Mouse (Mus musculus) liver, embryonic 14.5 days (tissue): ENCODE measurements around the gene Tmem63b. TPM values are rescaled to one million over a fixed set of nuclear protein-coding genes. Genes with fewer than 3 reads are reported as not detected.
A peak's percentile ranks its signal among the peaks of the same experiment; 100 is the strongest.

Source experiments
- ATAC-seq: fragments of 200-750 bp; cut with Nextera tagmentation; 2 replicates; pipeline ENCODE4 v1.8.0; 2017; ENCODE audit warnings: moderate number of reproducible peaks, mild to moderate bottlenecking, moderate library complexity; ENCODE audit not compliant: insufficient read depth
- DNase-seq, 3 experiments: peaks; one replicate each; pipeline ENCODE4 v3.0.0-alpha.2; 2012 to 2013; ENCODE audit warnings: low read depth in 3 of 3, low spot score in 3 of 3
- H3K27ac ChIP-seq: fragments of 300-500 bp; sonication (generic); 2 replicates; pipeline ENCODE4 v1.5.1; 2014; ENCODE audit warnings: moderate library complexity, mild to moderate bottlenecking, control low read depth, inconsistent platforms
- H3K27me3 ChIP-seq: fragments of 300-500 bp; sonication (generic); 2 replicates; pipeline ENCODE4 v1.6.1; 2014; ENCODE audit warnings: mild to moderate bottlenecking, low read length, moderate library complexity; ENCODE audit not compliant: control insufficient read depth, insufficient read depth
- H3K36me3 ChIP-seq: fragments of 300-500 bp; sonication (generic); replicated peaks from 2 replicates; pipeline ENCODE4 v1.6.1; 2014; ENCODE audit warnings: low read depth; ENCODE audit not compliant: control insufficient read depth, insufficient read depth
- H3K4me1 ChIP-seq, 2 experiments: fragments of 200-500 bp in 1 of 2; fragments of 300-500 bp in 1 of 2; sonication (generic) in 1 of 2; replicated peaks; 2 replicates each; pipeline ENCODE4 v1.6.1; 2012 to 2014; ENCODE audit warnings: antibody characterized with exemption in 1 of 2, inconsistent platforms in 1 of 2, low read length in 1 of 2; ENCODE audit not compliant: control insufficient read depth in 2 of 2, insufficient read depth in 2 of 2
- H3K4me2 ChIP-seq: fragments of 300-500 bp; sonication (generic); 2 replicates; pipeline ENCODE4 v1.6.1; 2014; ENCODE audit warnings: low read depth, mild to moderate bottlenecking, control low read depth, moderate library complexity
- H3K4me3 ChIP-seq, 2 experiments: fragments of 200-500 bp in 1 of 2; fragments of 300-500 bp in 1 of 2; sonication (generic) in 1 of 2; 2 replicates each; pipeline ENCODE4 v1.5.1; 2012 to 2014; ENCODE audit warnings: low read depth in 2 of 2, low read length in 2 of 2, mild to moderate bottlenecking in 2 of 2, control low read depth in 1 of 2, inconsistent platforms in 1 of 2, moderate library complexity in 1 of 2; ENCODE audit not compliant: insufficient read depth in 1 of 2
- H3K9ac ChIP-seq: fragments of 300-500 bp; sonication (generic); replicated peaks from 2 replicates; pipeline ENCODE4 v1.6.1; 2014; ENCODE audit warnings: mild to moderate bottlenecking, control low read depth, moderate library complexity
- H3K9me3 ChIP-seq: fragments of 300-500 bp; sonication (generic); 2 replicates; pipeline ENCODE4 v1.6.1; 2016; ENCODE audit warnings: low read length, mixed read lengths; ENCODE audit not compliant: control insufficient read depth
- CTCF ChIP-seq: IDR thresholded peaks from 2 replicates; pipeline ENCODE4 v1.5.1; 2016; ENCODE audit warnings: antibody characterized with exemption, low read depth, control low read depth
- EP300 ChIP-seq: IDR thresholded peaks from 2 replicates; pipeline ENCODE4 v1.6.1; 2016; ENCODE audit warnings: antibody characterized with exemption, low read depth
- WGBS: fragments of 180-500 bp; shearing (Covaris S2); extraction: QIAGEN DNeasy Blood & Tissue Kit; methylation state at CpG from one replicate; pipeline ENCODE4 v1.1.7; 2014; ENCODE audit not compliant: insufficient replicate concordance; 5-methylcytosine and 5-hydroxymethylcytosine counted together
- polyA plus RNA-seq, 2 experiments: library from polyadenylated mRNA; depleted of rRNA in 1 of 2; stranded (reverse) in 1 of 2; unstranded in 1 of 2; fragments of >200 nt; fragmentation: Nextera tagmentation in 1 of 2; extraction: Ambion mirVana in 1 of 2; gene quantifications; 2 replicates each; pipeline versions ENCODE4 v1.2.1 to v1.2.3; 2012 to 2014

Gene Tmem63b
- polyA plus RNA-seq, 2 experiments: 4.1 to 10.4 TPM

DNA sequence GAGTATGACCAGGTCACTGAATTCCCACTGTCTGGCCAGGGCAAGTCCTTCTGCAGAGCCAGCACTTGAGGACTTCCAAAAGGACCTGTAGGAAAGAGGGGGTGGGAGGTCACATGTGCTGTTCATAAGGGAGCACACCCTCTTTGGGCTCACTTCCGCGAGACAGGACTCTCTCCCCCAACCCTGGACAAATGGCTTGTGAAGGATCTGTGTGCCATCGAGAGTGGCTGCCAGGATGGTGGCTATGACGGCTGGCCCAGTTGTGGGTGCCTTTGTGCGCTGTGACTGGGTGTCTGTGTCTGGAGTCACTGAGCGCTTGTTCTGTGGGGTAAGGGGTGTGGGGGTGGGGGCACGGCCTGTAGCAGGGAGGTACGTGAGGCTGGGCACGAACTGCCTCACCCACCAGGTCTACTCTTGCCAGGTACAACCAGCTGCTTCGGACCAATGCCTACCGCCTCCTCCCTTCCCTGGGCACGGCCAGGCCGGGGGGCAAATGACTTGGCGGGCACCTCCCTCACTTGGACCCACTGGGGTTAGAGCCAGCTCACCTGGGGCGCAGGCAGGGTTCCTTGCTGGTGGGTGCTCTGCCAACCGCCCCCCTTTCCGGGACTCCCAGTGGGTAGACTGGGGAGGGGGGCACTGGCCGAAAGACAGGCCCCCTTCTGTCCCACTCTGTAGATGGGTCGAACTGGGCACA is 46.5 kb upstream of the Tmem63b start:
- WGBS: 54% methylated on average over 19 of the region's 19 CpGs
- no peaks in the 10 kb centered on the region for H3K9me3 ChIP-seq
- H3K4me2 ChIP-seq: peak overlapping the region; percentile 61
- no peak overlapping the region for H3K27ac ChIP-seq
- no peak for TF ChIP-seq EP300
- no peak for TF ChIP-seq CTCF
- no peak overlapping the region; a peak in 1 of 4 replicates for H3K4me3 ChIP-seq
- ATAC-seq: no peak
- no peak overlapping the region for H3K9ac ChIP-seq
- H3K4me1 ChIP-seq: peaks cover 18 to 31% of the 10 kb centered on the region in 2 experiments
- peaks cover 16% of the 10 kb centered on the region for H3K27me3 ChIP-seq
- H3K36me3 ChIP-seq: no peaks in the 10 kb centered on the region
- no peak for DNase-seq

DNA sequence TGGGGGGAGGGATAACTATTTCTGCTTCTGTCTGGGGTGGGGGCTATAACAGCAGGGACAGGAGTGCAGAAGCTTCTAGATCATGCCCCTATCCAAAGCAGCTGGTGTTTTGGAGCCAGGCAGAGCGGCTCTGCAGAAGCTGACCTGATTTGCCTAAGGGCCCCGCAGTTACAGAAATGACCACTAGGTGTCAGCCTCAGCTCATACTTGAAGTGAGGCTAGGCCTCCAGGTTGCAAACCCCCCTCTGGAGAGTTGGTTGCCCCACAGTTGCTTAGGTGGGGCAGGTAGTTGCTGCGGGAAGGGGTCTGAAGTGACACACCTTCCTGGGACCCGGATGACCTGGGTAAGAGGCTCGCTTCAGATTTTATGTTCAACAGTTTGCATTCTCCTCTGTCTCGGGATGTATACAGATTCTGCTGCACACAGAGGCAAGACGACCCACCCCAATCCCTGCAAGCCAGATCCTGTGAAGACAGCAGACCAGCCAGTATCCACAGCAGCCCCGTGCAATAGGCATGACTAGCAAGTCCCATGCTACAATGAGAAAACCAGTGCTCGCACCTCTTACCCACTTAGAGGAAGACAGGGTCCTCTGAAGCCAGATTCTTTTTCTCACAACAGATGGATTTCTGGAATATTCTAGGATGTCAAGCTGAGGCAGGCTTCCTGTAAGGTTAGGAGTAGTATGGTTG is 44.6 kb upstream of the Tmem63b start:
- TF ChIP-seq CTCF (peak; percentile 95), EP300 (no peak)
- WGBS: 28% methylated on average over 9 of the region's 9 CpGs
- ATAC-seq (no peak), DNase-seq (peak in 2 of 3 experiments; percentile 62 to 65)
- H3K9ac ChIP-seq: no peak overlapping the region
- H3K9me3 ChIP-seq: no peaks in the 10 kb centered on the region
- H3K27me3 ChIP-seq: peaks cover 16% of the 10 kb centered on the region
- H3K36me3 ChIP-seq: no peaks in the 10 kb centered on the region
- no peak overlapping the region for H3K27ac ChIP-seq
- H3K4me3 ChIP-seq: no peak overlapping the region
- no peak overlapping the region for H3K4me2 ChIP-seq
- H3K4me1 ChIP-seq: peaks cover 18 to 31% of the 10 kb centered on the region in 2 experiments

DNA sequence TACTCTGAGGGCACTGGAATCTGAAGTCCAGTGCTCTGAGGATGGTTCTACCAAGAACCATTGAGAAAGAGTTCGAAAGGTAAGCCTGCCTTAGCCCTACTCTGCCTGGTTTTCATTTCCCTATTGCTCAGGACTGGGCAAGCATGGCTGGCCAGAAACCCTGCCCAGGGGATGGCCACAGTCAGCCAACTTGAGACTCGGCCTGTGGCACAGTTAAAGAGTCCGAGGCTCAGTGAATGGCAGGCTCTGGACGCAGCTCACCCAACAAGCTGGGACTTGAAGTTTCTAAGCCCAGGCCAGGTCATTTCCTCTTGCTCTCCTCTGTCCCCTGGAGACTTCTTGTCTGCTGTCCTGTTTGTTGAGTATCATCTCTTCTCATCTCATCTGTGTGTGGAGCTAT is 44.0 kb upstream of the Tmem63b start:
- Histone ChIP-seq H3K27me3 (peaks cover 16% of the 10 kb centered on the region), H3K4me3 (no peak overlapping the region), H3K36me3 (no peaks in the 10 kb centered on the region), H3K9me3 (no peaks in the 10 kb centered on the region), H3K4me2 (no peak overlapping the region), H3K9ac (no peak overlapping the region), H3K27ac (no peak overlapping the region), H3K4me1 (peaks cover 18 to 30% of the 10 kb centered on the region in 2 experiments)
- ATAC-seq (no peak), DNase-seq (no peak)
- TF ChIP-seq CTCF (no peak), EP300 (no peak)
- 73% methylated on average over 4 of the region's 4 CpGs for WGBS

DNA sequence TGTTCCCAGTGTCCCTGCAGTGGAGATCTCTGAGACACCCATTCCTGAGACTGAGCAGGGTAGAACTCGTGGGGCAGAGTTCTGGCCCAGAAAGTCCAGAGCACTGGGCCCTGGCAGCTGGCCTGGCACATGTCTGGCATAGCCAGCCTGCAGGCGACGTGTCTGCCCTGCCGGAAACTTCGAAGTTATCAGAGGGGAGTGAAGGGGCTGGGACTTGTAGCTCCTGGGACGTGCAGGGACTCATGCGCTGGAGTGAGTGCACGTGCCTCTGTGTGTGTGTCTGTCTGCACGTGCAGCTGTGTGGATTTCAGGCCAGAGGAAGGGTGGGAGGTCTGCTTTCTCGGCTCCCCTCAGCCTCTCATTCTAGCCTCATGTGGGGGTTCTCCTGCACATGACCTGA is 42.7 kb upstream of the Tmem63b start:
- Histone ChIP-seq H3K36me3 (no peaks in the 10 kb centered on the region), H3K27ac (no peak overlapping the region), H3K4me2 (no peak overlapping the region), H3K4me1 (peaks cover 12 to 19% of the 10 kb centered on the region in 2 experiments), H3K9me3 (no peaks in the 10 kb centered on the region), H3K9ac (no peak overlapping the region), H3K4me3 (no peak overlapping the region), H3K27me3 (peaks cover 16% of the 10 kb centered on the region)
- no peak for ATAC-seq
- TF ChIP-seq CTCF: no peak
- TF ChIP-seq EP300: no peak
- DNase-seq: no peak
- WGBS: 56% methylated on average over 10 of the region's 10 CpGs

DNA sequence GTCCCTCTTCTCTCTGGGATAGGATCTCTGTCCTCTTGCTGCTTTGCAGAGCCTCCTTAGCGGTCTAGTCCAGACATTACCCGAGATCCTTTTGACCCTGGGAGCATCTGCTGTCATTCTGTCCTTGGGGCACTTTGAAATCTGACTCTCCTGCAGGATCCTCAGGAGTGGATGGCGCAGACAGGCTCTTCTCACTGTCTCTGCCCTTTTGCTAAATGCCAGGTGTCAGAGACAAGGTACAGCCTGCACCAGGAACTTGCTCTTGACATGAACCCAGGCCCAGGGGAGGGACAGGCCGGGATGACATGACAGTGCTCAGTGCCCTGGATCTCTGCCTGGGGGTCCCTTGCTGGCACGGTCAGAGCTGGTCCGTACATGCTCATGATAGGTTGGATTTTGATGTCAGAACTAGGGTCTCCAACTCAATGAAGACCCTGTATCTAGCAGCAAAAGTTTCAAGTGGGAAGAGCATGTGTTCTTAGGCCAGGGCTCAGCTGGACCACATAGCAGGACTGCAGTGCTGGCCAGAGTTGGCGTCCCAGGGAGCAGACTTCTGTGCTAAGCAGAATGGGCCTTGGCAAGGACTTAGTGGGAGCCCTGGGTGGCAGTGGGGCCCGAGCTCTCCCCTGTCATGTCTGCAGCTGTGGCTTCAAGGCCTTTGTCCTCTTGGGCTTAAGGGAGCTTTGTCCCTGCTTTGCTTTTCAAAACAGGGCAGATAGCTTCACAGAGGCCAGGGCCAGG is 41.4 kb upstream of the Tmem63b start:
- ATAC-seq: no peak
- 70% methylated on average over 8 of the region's 8 CpGs for WGBS

More for the DNA sequence above, 41.4 kb upstream of the Tmem63b start:
- Histone ChIP-seq H3K4me3 (no peak overlapping the region), H3K9ac (no peak overlapping the region), H3K4me1 (peaks cover 12 to 18% of the 10 kb centered on the region in 2 experiments), H3K36me3 (no peaks in the 10 kb centered on the region), H3K27me3 (peaks cover 7% of the 10 kb centered on the region), H3K27ac (no peak overlapping the region), H3K9me3 (no peaks in the 10 kb centered on the region), H3K4me2 (no peak overlapping the region)
- no peak for DNase-seq
- TF ChIP-seq CTCF: no peak
